Mouse (Mus musculus): ENCODE data around the gene Ift52.

Ift52 gene

DNA sequence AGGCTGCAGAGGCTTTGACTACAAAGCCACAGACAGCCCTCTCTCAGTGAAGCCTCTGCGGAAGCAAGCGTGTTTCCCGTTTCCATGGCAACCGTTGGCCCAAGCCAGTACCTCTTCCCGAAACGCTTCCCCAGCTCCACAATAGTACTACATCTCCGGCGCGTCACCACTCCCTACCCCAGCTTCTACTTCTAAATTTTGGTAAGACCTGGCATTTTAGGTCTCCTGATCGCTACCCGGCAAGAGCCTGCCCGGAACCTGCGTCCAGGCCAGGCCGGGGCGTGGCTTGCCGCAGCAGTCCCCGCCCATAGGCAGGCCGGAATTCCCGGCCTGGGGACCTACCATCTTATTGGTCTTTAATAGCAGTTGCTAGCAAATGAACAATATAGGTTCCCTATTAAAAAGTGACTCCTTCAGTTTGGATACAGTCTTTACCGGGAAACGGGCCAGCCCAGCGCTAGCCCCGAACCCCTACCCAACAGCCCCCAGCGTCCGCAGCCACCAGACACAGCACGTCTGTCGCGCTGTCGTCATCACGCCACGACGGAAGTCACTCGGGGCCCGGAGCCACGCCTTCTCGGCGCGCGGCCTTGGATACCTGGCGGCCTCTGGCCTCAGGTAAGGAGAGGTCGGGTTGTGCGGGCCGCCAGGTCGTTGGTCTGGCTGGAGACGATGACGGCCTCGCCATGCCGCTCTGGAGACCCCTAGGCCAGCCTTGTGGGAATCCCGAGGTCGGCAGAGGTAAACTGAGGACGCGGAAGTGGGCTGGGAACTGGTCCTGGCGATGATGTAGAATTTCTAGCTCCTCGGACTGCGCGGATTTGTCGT is at the start of gene Ift52:
TSS of gene Ift52 (plus strand) at position 439 of the 828 bp plus-strand sequence.
- in situ Hi-C loops (cut with MboI; ENCODE audit: low pct_unique_long_range_greater_than_20kb in 1 of 2, low sequenced_read_pairs in 2 of 2, unreplicated experiment in 1 of 2): no loop called here

DNA sequence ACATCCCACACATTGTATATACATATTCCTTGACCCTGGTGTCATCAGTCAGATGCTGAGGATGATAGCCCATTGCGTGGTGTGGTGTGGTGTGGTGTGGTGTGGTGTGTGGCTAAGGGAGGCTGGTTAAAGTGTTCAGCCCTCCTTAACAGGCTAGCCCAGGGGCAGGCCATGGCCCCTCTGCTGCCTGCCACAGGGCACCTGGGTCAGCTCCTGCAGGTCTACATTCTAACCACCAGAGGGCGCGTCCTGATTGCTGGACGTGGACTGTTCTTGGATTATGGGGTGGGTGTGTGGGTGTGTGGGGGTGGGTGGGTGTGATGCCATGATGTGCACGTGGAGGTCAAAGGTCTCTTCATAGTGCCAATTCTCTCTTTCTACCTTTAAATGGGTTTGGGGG is 48.8 kb upstream of the Ift52 start:
- in situ Hi-C loops (cut with MboI; ENCODE audit: low pct_unique_long_range_greater_than_20kb in 1 of 2, low sequenced_read_pairs in 2 of 2, unreplicated experiment in 1 of 2): loop anchor here in 1 of 2 experiments (25.0 kb wide), 1 partner anchor 369 kb away; no protein-coding TSS in a partner anchor

DNA sequence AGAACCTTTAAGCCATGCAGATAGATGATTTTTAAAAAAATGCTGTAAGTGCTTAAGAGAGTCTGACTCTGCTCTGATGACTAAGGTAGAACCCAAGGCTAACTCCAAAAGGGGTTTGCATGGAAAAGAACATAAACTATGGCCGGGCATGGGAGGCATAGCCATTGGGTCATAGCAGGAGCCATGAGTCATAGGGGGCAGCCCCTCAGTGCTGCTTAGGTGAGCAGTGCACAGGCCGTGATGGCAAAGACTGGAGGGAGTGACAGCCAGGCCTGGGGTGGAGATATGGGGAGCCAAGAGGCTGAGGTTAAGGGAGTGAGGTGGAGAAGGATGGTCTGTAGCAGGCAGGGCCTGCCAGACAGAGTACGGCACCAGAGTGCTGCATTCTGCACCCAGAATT is 48.1 kb upstream of the Ift52 start:
- in situ Hi-C loops (cut with MboI; ENCODE audit: low pct_unique_long_range_greater_than_20kb in 1 of 2, low sequenced_read_pairs in 2 of 2, unreplicated experiment in 1 of 2): loop anchor here in 1 of 2 experiments (25.0 kb wide), 1 partner anchor 368 kb away; no protein-coding TSS in a partner anchor

DNA sequence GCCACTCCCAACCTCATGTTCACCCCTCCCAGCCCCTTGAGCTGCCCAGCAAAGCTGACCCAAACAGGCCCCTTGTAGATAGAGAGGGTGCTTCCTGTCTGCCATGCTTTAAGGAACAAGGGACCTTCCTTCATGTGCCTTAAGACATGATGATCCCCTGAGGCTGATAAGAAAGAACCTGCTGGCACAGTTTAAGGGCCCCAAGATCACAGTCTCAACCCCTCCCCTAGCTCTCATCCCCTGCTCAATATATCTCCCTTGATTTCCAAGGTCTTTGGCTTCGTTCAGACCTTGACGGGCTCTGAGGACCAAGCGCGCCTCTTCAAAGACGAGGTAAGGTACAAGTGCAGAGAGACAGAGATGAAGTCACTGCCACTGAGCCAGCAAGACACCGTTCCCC is 46.3 kb upstream of the Ift52 start:
- in situ Hi-C loops (cut with MboI; ENCODE audit: low pct_unique_long_range_greater_than_20kb in 1 of 2, low sequenced_read_pairs in 2 of 2, unreplicated experiment in 1 of 2): loop anchor here in 1 of 2 experiments (25.0 kb wide), 1 partner anchor 366 kb away; no protein-coding TSS in a partner anchor

DNA sequence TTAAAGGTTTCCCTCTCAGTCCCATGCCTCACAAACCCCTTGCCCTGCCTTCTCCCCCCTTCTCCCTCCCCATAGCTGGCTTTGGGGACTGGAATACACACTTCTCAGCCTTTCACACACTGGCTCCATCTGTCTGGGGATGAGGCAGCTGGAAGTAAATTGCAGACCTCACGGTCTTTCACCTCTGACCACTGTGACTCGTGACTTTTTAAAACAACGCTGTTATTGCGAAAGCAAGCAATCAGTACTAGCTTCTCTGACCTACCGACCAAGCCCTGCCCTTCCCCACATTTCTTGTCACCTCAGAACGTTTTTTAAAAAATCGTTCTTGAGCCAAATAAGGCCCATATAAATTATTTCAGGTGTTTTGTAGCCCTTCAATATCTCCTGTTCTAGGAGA is 44.4 kb upstream of the Ift52 start:
- in situ Hi-C loops (cut with MboI; ENCODE audit: low pct_unique_long_range_greater_than_20kb in 1 of 2, low sequenced_read_pairs in 2 of 2, unreplicated experiment in 1 of 2): loop anchor here in 1 of 2 experiments (25.0 kb wide), 1 partner anchor 365 kb away; no protein-coding TSS in a partner anchor

DNA sequence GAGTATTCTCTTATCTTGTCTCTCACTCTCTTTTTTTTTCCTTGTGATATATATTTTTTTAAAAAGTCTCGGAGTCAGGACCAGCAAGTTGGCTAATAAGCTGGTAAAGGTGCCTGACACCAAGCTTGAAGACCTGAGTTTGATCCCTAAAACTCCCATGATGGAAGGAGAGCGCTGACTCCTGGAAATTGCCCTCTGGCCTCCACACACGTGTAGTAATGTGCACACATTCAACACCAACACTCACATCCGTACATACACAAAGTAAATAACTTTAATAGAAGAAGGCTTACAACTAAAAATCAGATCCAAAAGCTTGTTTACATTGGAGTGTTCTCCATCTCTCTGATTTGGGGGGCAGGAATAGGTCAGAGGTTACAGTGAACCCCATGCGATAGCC is 43.9 kb upstream of the Ift52 start:
- in situ Hi-C loops (cut with MboI; ENCODE audit: low pct_unique_long_range_greater_than_20kb in 1 of 2, low sequenced_read_pairs in 2 of 2, unreplicated experiment in 1 of 2): loop anchor here in 1 of 2 experiments (25.0 kb wide), 1 partner anchor 364 kb away; no protein-coding TSS in a partner anchor

DNA sequence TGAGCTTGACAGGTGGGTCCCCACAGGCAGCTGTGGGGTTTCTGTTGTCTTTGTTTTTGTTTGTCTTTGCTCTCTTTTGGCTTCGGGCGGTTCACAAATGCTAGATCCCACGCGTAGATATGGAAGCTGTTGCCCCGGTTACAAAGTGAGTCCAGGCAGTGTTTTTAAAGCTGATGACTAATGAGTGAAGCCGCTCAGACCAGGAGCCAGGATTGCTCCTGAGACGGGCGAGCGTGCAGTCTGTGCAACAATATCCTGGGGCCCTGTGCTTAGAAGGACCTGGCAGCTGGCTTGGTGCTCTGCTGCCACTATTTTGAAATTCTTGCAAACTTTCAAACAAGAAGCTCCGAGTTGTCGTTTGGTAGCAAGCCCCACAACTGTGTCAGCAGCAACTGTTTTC is 43.5 kb upstream of the Ift52 start:
- in situ Hi-C loops (cut with MboI; ENCODE audit: low pct_unique_long_range_greater_than_20kb in 1 of 2, low sequenced_read_pairs in 2 of 2, unreplicated experiment in 1 of 2): loop anchor here in 1 of 2 experiments (25.0 kb wide), 1 partner anchor 364 kb away; no protein-coding TSS in a partner anchor

DNA sequence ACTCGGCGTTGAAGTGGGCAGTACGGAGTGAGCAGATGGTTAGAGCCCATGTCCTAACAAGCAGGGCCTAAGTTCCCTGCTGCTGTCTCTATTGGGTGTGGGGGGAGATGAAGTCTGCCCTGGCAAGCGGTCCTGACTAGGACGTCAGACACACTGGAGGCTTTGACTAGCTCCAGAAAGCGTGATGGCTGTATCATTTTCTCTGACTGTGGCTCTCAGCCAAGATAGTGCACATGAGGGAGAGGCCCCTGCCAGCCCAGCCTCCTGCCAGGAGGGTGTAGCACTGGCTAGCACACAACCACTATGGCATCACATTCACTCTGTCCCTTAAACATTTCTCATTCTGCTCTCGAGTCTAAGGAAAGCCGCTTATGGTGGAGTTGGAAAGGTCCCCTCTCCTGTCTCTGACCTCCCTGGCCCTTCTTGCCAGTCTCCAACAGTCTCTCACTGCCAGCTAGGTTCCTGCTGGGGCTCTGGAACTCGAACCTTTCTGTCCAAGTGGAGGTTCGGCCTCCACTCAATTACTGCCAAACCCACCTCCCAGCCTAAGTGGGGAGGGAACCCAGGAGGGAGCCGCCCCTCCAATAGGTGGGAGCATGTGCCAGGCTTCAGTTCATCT is 41.9 kb upstream of the Ift52 start:
- in situ Hi-C loops (cut with MboI; ENCODE audit: low pct_unique_long_range_greater_than_20kb in 1 of 2, low sequenced_read_pairs in 2 of 2, unreplicated experiment in 1 of 2): loop anchor here in 1 of 2 experiments (25.0 kb wide), 1 partner anchor 362 kb away; no protein-coding TSS in a partner anchor

DNA sequence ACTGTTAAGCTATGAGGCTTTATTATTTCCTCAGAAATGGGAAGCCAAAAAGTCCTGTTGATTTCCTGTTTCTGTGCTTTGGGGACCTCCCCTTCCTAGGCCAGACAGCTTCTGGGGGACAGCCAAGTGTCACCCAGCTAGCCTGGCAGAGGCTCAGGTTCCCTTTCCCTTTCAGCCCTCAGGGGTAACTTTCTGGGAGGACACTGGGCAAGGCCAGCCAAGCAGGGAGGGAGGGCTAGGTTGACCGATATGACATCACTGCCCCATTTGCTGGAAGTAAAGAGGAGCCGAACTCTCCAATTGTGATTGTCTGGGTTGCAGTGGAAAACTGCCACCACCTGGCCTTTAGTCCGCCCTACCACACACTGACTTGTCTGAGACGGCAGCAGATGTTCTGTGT is 41.2 kb upstream of the Ift52 start:
- in situ Hi-C loops (cut with MboI; ENCODE audit: low pct_unique_long_range_greater_than_20kb in 1 of 2, low sequenced_read_pairs in 2 of 2, unreplicated experiment in 1 of 2): loop anchor here in 1 of 2 experiments (25.0 kb wide), 1 partner anchor 361 kb away; no protein-coding TSS in a partner anchor

DNA sequence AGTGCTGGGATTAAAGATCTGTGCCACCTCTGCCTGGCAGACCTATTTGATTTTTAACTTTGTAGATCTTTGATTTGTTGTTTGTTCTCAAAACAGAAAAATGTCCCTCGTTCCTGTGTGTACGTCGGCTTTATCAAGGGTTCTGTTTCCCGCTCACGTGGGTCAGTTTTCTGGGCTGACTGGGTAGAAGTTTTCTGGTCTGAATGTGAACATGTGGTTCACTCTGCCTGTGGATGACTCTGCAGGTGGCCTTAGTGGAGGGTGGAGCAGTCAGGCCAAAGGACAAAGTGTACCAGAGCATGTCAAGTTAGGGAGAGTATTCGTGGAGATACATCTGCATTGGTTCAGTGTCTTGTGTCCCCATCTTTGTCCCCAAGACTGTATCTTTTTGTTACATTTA is 32.8 kb upstream of the Ift52 start:
- in situ Hi-C loops (cut with MboI; ENCODE audit: low pct_unique_long_range_greater_than_20kb in 1 of 2, low sequenced_read_pairs in 2 of 2, unreplicated experiment in 1 of 2): loop anchor here in 1 of 2 experiments (25.0 kb wide), 1 partner anchor 353 kb away; no protein-coding TSS in a partner anchor

DNA sequence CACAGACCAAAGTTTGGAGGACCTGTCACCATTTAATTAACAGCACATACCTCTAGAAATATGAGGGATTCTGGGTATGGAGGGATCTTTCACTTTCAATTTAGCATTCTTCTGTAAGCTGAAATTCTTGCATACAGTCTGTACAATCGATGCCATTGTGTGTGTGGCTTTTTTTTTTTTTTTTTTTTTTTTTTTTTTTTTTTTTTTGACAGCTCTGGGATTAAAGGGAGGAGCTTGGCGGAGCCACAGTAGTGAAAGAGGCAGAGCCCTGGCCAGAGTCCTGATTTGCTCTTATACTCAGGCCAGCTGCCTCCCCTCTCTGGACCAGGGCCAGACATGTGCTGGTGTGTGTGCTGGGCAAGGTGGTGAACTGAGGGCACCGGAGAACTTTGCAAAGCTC is 31.2 kb upstream of the Ift52 start:
- in situ Hi-C loops (cut with MboI; ENCODE audit: low pct_unique_long_range_greater_than_20kb in 1 of 2, low sequenced_read_pairs in 2 of 2, unreplicated experiment in 1 of 2): loop anchor here in 1 of 2 experiments (25.0 kb wide), 1 partner anchor 351 kb away; no protein-coding TSS in a partner anchor

DNA sequence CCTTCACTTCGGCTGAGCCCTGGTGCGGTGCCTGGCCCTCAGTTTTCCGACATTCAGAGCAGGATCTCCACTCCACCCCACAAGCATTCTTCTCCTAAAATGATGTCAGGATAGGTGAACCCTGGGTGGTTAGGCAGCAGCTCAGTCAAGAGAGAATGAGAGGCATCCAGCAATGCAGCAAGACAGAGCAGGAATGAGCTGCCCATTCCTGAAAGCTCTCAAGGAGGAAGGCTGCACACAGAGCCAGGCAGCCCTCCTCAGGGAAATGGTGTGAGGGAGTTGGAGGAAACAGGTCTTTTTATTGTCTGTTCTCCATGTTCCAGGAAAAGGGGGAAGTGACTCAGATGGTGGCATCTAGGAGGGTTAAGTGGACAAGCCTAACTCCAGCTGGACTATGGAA is 30.4 kb upstream of the Ift52 start:
- in situ Hi-C loops (cut with MboI; ENCODE audit: low pct_unique_long_range_greater_than_20kb in 1 of 2, low sequenced_read_pairs in 2 of 2, unreplicated experiment in 1 of 2): loop anchor here in 1 of 2 experiments (25.0 kb wide), 1 partner anchor 351 kb away; no protein-coding TSS in a partner anchor

DNA sequence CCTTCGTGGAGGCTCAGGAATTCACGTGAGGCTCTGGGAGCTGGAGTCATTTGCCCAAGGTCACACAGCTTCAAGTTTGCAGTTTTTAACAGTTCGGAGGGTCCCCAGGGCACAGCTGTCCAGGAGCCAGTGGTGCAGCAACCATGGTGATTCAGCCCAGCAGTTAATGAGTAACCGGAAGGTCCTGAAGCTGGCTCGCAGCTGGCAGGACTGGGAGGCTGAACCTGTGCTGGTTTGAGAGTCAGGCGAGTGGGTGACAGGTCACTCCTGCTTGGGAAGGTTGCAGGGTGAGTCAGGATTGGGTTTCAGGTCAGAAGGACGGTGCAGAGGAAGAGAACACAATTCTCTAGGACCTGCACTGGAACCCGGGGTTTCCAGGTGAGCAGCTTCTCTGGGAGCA is 29.9 kb upstream of the Ift52 start, which contains the start of gene Sgk2:
TSS of gene Sgk2 (plus strand) at position 113 of the 400 bp plus-strand sequence.
- in situ Hi-C loops (cut with MboI; ENCODE audit: low pct_unique_long_range_greater_than_20kb in 1 of 2, low sequenced_read_pairs in 2 of 2, unreplicated experiment in 1 of 2): loop anchor here in 1 of 2 experiments (25.0 kb wide), 1 partner anchor 350 kb away; no protein-coding TSS in a partner anchor

DNA sequence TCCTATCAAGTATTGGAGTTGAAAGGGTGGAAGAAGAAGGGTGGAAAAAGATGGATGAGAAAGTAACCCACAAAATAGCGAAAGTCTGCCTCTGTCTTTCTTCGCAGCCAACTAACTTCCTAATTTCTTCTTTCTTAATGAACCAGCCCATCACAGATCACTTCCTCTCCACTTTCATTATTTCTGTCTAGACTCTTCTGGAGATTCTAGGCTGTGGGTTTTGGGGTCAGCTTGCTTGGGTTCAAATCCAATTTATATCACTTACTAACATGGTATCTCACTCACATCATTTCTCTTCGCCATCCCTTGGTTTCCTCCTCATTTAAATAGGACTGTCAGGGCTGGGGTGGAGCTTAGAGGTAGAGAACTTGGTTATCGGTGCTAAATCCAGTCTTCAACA is 28.9 kb upstream of the Ift52 start:
- in situ Hi-C loops (cut with MboI; ENCODE audit: low pct_unique_long_range_greater_than_20kb in 1 of 2, low sequenced_read_pairs in 2 of 2, unreplicated experiment in 1 of 2): loop anchor here in 1 of 2 experiments (25.0 kb wide), 1 partner anchor 349 kb away; no protein-coding TSS in a partner anchor

DNA sequence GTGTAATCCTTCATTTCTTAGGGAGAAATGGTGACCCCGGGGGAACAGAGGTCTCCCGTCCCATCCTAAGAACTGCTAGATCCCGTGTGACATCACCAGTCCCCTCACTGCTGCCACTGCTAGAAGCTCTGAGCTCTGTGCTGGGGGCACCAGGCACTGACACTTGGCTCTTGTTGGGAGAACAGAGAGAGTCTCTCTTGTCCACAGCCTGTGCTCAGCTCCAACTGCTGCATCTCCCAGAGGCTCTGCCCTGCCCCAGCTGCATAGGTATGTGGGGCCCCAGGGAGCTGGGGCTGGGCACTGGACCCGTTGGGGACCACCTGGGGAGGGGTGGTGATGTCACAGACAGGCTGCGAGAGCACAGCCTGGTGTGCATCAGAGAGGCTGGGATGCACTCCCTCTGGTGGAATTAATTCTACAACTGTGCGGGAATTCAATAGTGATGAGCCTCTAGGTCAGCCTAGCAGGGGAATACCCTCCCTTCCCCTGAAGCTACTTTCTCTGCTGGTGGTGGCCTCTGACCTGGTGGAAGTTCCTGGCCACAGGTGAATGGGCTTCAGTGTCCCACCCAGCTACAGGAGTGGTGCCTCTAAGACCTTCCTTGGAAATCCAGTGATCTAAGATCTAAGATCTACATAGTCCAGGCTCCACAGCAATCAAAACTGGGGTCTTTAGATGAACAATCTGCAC is 25.6 kb upstream of the Ift52 start:
- in situ Hi-C loops (cut with MboI; ENCODE audit: low pct_unique_long_range_greater_than_20kb in 1 of 2, low sequenced_read_pairs in 2 of 2, unreplicated experiment in 1 of 2): loop anchor here in 1 of 2 experiments (25.0 kb wide), 1 partner anchor 346 kb away; no protein-coding TSS in a partner anchor

DNA sequence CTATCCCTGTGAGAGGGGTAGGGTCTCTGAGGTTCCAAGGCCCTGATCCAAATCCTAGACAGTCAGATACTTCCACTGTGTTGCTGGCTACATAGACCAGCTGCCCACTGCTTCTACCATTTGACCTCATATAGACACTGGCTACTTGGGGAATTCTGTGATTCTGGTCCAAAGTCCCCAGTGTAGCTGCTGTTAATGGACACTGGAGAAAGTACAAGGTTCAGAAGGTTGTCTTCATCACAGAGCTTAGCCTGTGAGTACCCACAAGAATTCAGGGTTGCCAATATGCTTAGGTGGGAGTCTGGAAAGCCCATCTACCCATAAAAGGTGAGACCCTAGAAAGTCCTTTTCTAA is 25.1 kb upstream of the Ift52 start:
- in situ Hi-C loops (cut with MboI; ENCODE audit: low pct_unique_long_range_greater_than_20kb in 1 of 2, low sequenced_read_pairs in 2 of 2, unreplicated experiment in 1 of 2): loop anchor here in 1 of 2 experiments (25.0 kb wide), 1 partner anchor 345 kb away; no protein-coding TSS in a partner anchor

DNA sequence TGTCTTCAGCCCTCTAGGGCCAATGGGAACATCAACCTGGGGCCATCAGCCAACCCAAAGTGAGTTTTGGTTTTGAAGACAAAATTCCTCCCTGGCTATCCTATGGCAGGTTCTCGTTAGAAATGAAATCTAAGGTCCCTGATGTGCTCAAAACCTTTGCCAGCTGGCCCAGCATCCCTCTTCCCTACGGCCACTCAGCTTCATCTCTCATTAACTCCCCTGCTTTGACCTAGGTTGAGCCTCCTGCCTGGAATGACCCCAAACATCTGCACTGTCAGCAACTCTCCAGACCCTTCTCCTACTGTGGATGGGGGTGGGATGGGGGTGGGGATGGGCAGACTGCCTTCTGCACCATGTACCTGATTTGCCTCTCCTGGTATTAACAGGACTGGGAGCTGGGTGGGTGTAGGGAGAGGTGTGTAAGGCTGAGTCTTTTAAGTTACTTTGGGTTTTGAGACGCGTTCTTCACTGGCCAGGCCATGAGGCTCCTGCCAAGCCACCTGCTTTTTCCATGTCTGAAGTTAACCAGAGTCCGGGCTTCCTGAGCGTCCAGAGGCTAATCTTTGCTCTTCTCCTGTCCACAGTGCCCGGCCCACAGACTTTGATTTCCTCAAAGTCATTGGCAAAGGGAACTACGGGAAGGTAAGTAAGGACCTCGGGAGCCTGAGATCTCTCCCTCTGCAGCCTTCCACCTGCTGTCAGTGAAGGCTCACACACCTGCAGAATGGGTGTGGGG is 23.1 kb upstream of the Ift52 start:
- in situ Hi-C loops (cut with MboI; ENCODE audit: low pct_unique_long_range_greater_than_20kb in 1 of 2, low sequenced_read_pairs in 2 of 2, unreplicated experiment in 1 of 2): loop anchor here in 1 of 2 experiments (25.0 kb wide), 1 partner anchor 343 kb away; no protein-coding TSS in a partner anchor

All from mouse embryonic stem cell (cell line).